Mouse (Mus musculus) liver, postnatal 0 days (tissue): Measurements from ENCODE around the gene Pih1h3b. TPM values are rescaled to one million over a fixed set of nuclear protein-coding genes. Genes with fewer than 3 reads are reported as not detected.
A peak's percentile ranks its signal among the peaks of the same experiment; 100 is the strongest.

ENCODE experiments used
- ATAC-seq: fragments of 200-750 bp; cut with Nextera tagmentation; 2 replicates; pipeline ENCODE4 v1.8.0; 2017; ENCODE audit warnings: mild to moderate bottlenecking, moderate library complexity
- DNase-seq: peaks from one replicate; pipeline ENCODE4 v3.0.0-alpha.2; 2016
- H3K27ac ChIP-seq: fragments of 300-500 bp; sonication (generic); 2 replicates; pipeline ENCODE4 v1.5.1; 2014; ENCODE audit warnings: antibody characterized with exemption, moderate library complexity, mild to moderate bottlenecking, low read depth
- H3K27me3 ChIP-seq: fragments of 300-500 bp; sonication (generic); 2 replicates; pipeline ENCODE4 v1.6.1; 2014; ENCODE audit warnings: low read length, control low read depth, mixed read lengths; ENCODE audit not compliant: insufficient read depth
- H3K36me3 ChIP-seq: fragments of 300-500 bp; sonication (generic); replicated peaks from 2 replicates; pipeline ENCODE4 v1.6.1; 2014; ENCODE audit warnings: mild to moderate bottlenecking, control low read depth, low read length, moderate library complexity, mixed read lengths; ENCODE audit not compliant: insufficient read depth
- H3K4me1 ChIP-seq: fragments of 300-500 bp; sonication (generic); 2 replicates; pipeline ENCODE4 v1.6.1; 2014; ENCODE audit warnings: antibody characterized with exemption, mild to moderate bottlenecking, control low read depth; ENCODE audit not compliant: insufficient read depth
- H3K4me2 ChIP-seq: fragments of 300-500 bp; sonication (generic); 2 replicates; pipeline ENCODE4 v1.6.1; 2014; ENCODE audit warnings: low read depth, mild to moderate bottlenecking, low read length, moderate library complexity, mixed read lengths
- H3K4me3 ChIP-seq: fragments of 300-500 bp; sonication (generic); 2 replicates; pipeline ENCODE4 v1.5.1; 2014; ENCODE audit warnings: low read depth, low read length
- H3K9ac ChIP-seq: fragments of 300-500 bp; sonication (generic); replicated peaks from 2 replicates; pipeline ENCODE4 v1.6.1; 2014; ENCODE audit warnings: mild to moderate bottlenecking, moderate library complexity
- H3K9me3 ChIP-seq: fragments of 300-500 bp; sonication (generic); 2 replicates; pipeline ENCODE4 v1.6.1; 2016; ENCODE audit warnings: mild to moderate bottlenecking, control low read depth, low read length, mixed read lengths
- CTCF ChIP-seq: sonication (generic); IDR thresholded peaks from 2 replicates; pipeline ENCODE4 v1.5.1; 2016; ENCODE audit warnings: antibody characterized with exemption, low read depth
- EP300 ChIP-seq: IDR thresholded peaks from 2 replicates; pipeline ENCODE4 v1.6.1; 2016; ENCODE audit warnings: antibody characterized with exemption, low read depth, mild to moderate bottlenecking
- WGBS: fragments of 180-500 bp; shearing (Covaris S2); extraction: QIAGEN DNeasy Blood & Tissue Kit; methylation state at CpG from one replicate; pipeline ENCODE4 v1.1.7; 2014; ENCODE audit not compliant: insufficient replicate concordance; 5-methylcytosine and 5-hydroxymethylcytosine counted together
- polyA plus RNA-seq: library from polyadenylated mRNA; unstranded; fragments of >200 nt; fragmentation: Nextera tagmentation; extraction: Ambion mirVana; gene quantifications from 2 replicates; pipeline ENCODE4 v1.2.1, GENCODE M21; 2015

Pih1h3b gene
- polyA plus RNA-seq, result not detected in 2 replicates

DNA sequence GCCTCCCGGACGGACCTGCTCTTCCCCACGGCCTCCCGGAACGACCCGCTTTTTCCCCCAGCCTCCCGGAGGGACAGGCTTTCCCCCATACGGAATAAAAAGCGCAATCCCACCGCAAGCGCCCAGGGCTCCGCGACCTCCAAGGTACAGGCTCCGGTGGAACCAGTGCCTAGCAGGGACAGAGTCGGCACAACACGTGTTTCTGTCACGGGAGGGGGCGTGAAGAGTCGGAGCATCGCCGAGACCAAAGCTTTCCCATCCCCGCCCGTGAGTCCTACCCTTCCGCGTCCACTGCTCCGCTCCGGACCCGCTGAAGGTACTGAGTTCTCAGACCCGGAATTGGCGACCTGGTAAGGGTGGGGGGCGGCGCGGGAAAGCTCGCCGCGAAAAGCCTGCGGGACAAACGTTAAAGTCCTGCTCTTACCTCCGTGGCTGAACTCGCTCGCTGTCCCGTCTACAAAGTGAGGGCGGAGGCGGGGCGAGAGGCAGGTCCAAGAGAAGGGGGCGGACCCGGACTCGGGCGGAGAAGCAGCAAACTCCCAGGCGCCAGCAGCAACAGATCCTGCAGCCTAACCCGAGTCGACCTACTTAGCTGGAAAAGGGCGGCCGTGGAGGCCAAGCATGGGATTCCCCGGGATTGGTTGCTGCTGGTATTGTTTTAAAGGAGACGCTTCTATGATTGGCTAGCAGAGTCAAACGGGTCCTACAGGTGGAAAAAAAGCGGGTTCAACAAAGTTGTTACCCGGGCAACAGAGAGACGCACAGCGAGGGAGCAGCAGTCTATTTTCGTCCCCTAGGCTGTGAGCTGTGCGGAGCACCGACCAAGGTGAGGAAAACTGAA lies at the start of gene Pih1h3b, which contains the start of gene Nup62cl:
Gene Pih1h3b (plus strand): TSS at position 745 of the 841 bp plus-strand sequence.
Gene Nup62cl (minus strand): TSS at position 578 of the 841 bp plus-strand sequence.
- Histone ChIP-seq H3K4me3 (peak within 1 kb of the TSS; percentile 45), H3K4me1 (no peaks in the 10 kb centered on the region), H3K4me2 (peak within 1 kb of the TSS; percentile 66), H3K9ac (no peak within 1 kb of the TSS), H3K9me3 (no peaks in the 10 kb centered on the region; the same call in 1 of the 2 replicates), H3K27me3 (peaks cover 20% of the 10 kb centered on the region), H3K36me3 (no peaks in the 10 kb centered on the region), H3K27ac (no peak within 1 kb of the TSS)
- 21% methylated on average over 62 of the region's 64 CpGs for WGBS
- DNase-seq (peak; percentile 65), ATAC-seq (peak; percentile 85)
- no peak for TF ChIP-seq EP300
- TF ChIP-seq CTCF, result no peak

DNA sequence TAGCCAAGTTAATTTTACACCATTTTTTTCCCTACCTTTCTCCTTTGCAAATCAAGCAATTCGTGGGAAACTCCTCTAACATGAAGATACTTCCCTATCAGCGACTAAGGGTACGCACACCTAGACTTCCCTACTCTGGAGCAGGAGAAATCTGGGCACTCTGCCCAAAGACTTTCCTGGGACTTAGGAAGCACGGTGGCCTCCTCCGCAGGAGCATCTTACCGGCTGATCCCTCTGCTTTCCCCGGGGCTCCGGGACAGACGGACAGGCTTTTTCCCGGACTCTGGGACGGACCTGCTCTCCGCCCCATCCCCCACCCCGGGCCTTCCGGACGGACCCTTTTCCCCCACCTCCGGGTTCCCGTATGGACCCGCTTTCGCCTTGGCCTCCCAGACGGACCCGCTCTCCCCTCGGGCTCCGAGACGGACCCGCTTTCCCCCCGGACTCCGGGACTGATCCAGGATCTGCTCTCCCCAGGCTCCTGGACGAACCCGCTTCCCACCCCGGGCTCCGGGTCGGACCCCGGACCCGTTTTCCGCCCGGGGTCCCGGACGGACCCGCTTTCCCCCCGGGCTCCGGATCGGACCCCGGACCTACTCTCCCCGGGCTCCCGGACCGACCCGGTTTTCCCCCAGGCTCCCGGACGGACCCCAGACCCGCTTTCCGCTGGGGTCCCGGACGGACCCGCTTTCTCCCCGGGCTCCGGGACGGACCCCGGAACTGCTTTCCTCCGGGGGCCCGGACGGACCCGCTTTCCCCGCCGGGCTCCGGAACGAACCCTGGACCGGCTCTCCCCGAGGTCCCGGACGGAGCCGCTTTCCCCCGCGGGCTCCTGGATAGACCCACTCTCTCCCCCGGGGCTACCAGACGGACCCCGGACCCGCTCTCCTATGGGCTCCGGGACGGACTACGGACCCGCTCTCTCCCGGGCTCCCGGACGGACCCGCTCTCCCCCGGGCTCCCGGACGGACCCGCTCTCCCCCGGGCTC lies 1.5 kb upstream of the Pih1h3b start:
- peak; percentile 19 for DNase-seq
- H3K9me3 ChIP-seq, result no peaks in the 10 kb centered on the region; the same call in 1 of the 2 replicates
- no peak for ATAC-seq
- peaks cover 20% of the 10 kb centered on the region for H3K27me3 ChIP-seq
- no peak overlapping the region for H3K27ac ChIP-seq
- WGBS, result 18% methylated on average over 75 of the region's 90 CpGs
- H3K36me3 ChIP-seq, result no peaks in the 10 kb centered on the region
- no peaks in the 10 kb centered on the region for H3K4me1 ChIP-seq
- H3K4me3 ChIP-seq, result peak overlapping the region; percentile 45
- H3K9ac ChIP-seq, result no peak overlapping the region
- TF ChIP-seq EP300 (no peak), CTCF (no peak)
- H3K4me2 ChIP-seq, result peak overlapping the region; percentile 65

DNA sequence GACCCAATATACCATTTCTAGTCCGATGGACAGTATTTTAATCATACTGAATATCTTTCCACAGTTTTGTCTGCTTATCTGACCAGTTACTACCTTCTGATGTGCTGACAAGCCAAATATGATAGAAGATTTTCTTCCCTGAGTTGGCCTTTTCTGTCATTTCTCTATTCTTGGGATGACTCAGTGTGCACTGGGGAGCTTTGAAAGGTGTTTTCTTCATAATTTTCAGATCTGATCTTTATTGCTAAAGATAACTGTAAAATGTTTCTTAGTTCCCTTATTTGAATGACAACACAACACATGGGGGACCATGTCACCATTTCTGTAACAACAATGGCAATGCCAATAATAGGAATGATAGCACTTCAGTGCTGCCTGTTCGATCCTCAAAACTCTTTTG lies 19.9 kb downstream of the Pih1h3b start:
- no peak for TF ChIP-seq CTCF
- no peak for TF ChIP-seq EP300
- WGBS, result 92% methylated on average over 2 of the region's 2 CpGs
- Histone ChIP-seq H3K9ac (no peak overlapping the region), H3K27ac (no peak overlapping the region), H3K4me3 (no peak overlapping the region), H3K36me3 (no peaks in the 10 kb centered on the region), H3K27me3 (no peaks in the 10 kb centered on the region), H3K9me3 (no peaks in the 10 kb centered on the region), H3K4me2 (no peak overlapping the region), H3K4me1 (no peaks in the 10 kb centered on the region)
- no peak for ATAC-seq
- no peak for DNase-seq

DNA sequence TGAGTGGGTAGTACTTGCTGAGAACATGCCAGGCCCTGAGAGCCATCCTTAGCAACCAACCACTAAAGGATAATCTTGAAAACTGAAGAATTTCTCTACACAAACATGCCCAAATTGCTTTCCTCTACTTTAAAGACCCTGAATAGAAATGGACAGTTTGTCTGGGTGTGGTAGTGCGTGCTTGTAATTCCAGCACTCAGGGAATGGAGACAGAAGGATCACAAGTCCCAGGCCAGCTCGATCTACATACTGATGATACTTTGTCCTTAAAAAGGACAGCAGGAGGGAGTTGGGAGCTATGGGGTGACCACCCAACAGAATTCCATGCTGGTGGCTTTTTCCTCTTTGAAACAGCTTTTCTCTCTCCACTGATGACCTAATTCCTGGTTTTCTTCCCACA lies 31.4 kb downstream of the Pih1h3b start:
- no peaks in the 10 kb centered on the region for H3K36me3 ChIP-seq
- H3K4me1 ChIP-seq, result no peaks in the 10 kb centered on the region
- DNase-seq, result no peak

More for the DNA sequence above, 31.4 kb downstream of the Pih1h3b start:
- no peak overlapping the region for H3K9ac ChIP-seq
- no peak overlapping the region for H3K4me2 ChIP-seq
- no peaks in the 10 kb centered on the region for H3K9me3 ChIP-seq
- H3K27me3 ChIP-seq, result 0 out of 2 replicates have a peak, but pooled peaks cover 4% of the 10 kb centered on the region
- TF ChIP-seq EP300 (no peak), CTCF (no peak)
- no peak overlapping the region for H3K4me3 ChIP-seq
- no peak for ATAC-seq
- H3K27ac ChIP-seq, result no peak overlapping the region
- 61% methylated on average over 2 of the region's 2 CpGs for WGBS

Other genes with a start within 250 kb of the Pih1h3b start
- gene Morc4, start 191.2 kb upstream of the Pih1h3b start, polyA plus RNA-seq, result 12.4 and 16.1 TPM in 2 replicates
- gene Rbm41, start 64.3 kb upstream of the Pih1h3b start, polyA plus RNA-seq, result 0.67 and 0.90 TPM in 2 replicates
- 1.5 and 1.8 TPM in 2 replicates for gene Nup62cl, start 167 bp upstream of the Pih1h3b start, polyA plus RNA-seq